Mouse (Mus musculus) lung, adult 2 months (tissue): ENCODE results near the gene Krt18.

Source experiments
- CTCF ChIP-seq: fragments of 200-500 bp; IDR thresholded peaks from 2 replicates; pipeline ENCODE4 v1.5.1; 2011; ENCODE audit warnings: mild to moderate bottlenecking, low read length, control low read depth; ENCODE audit not compliant: insufficient read depth
- POLR2A ChIP-seq: fragments of 200-500 bp; IDR thresholded peaks from 2 replicates; pipeline ENCODE4 v1.6.1; 2011; ENCODE audit warnings: low read depth, mild to moderate bottlenecking, control low read depth, low read length, borderline replicate concordance; ENCODE audit errors: extremely low read depth

- TF ChIP-seq CTCF (no peak), POLR2A (no peak)
Observed at GRCm38 (mm10) chr15:101980849-101981248, 47.1 kb upstream of the Krt18 start.
